Mouse (Mus musculus) lung, embryonic 16.5 days (tissue): ENCODE results near the gene Aox4. TPM values are rescaled to one million over a fixed set of nuclear protein-coding genes. Genes with fewer than 3 reads are reported as not detected.
A peak's percentile ranks its signal among the peaks of the same experiment; 100 is the strongest.

Source experiments
- ATAC-seq: fragments of 200-750 bp; cut with Nextera tagmentation; 2 replicates; pipeline ENCODE4 v1.8.0; 2017; ENCODE audit warnings: low read depth, mild to moderate bottlenecking, moderate library complexity
- H3K27ac ChIP-seq: fragments of 300-500 bp; sonication (generic); 2 replicates; pipeline ENCODE4 v1.5.1; 2014; ENCODE audit warnings: mild to moderate bottlenecking, control low read depth, low read length
- H3K27me3 ChIP-seq: fragments of 300-500 bp; sonication (generic); 2 replicates; pipeline ENCODE4 v1.6.1; 2014; ENCODE audit warnings: low read depth, low read length, mixed read lengths; ENCODE audit not compliant: control insufficient read depth, insufficient read depth
- H3K36me3 ChIP-seq: fragments of 300-500 bp; sonication (generic); 2 replicates; pipeline ENCODE4 v1.6.1; 2014; ENCODE audit warnings: low read length; ENCODE audit not compliant: control insufficient read depth, insufficient read depth
- H3K4me1 ChIP-seq: fragments of 300-500 bp; sonication (generic); replicated peaks from 2 replicates; pipeline ENCODE4 v1.6.1; 2014; ENCODE audit warnings: low read length, mixed read lengths; ENCODE audit not compliant: control insufficient read depth, insufficient read depth
- H3K4me2 ChIP-seq: fragments of 300-500 bp; sonication (generic); 2 replicates; pipeline ENCODE4 v1.6.1; 2014; ENCODE audit warnings: low read depth, low read length, control low read depth
- H3K4me3 ChIP-seq: fragments of 300-500 bp; sonication (generic); 2 replicates; pipeline ENCODE4 v1.5.1; 2014; ENCODE audit warnings: mild to moderate bottlenecking, low read length, control low read depth
- H3K9ac ChIP-seq: fragments of 300-500 bp; sonication (generic); 2 replicates; pipeline ENCODE4 v1.6.1; 2014; ENCODE audit warnings: low read length, control low read depth
- H3K9me3 ChIP-seq: fragments of 300-500 bp; sonication (generic); 2 replicates; pipeline ENCODE4 v1.6.1; 2016; ENCODE audit warnings: low read length; ENCODE audit not compliant: control insufficient read depth
- WGBS: fragments of 180-500 bp; shearing (Covaris S2); extraction: QIAGEN DNeasy Blood & Tissue Kit; methylation state at CpG from one replicate; pipeline ENCODE4 v1.1.7; 2014; 5-methylcytosine and 5-hydroxymethylcytosine counted together
- polyA plus RNA-seq: library from polyadenylated mRNA; unstranded; fragments of >200 nt; fragmentation: Nextera tagmentation; extraction: Ambion mirVana; gene quantifications from 2 replicates; pipeline ENCODE4 v1.2.1, GENCODE M21; 2015

Gene Aox4
- polyA plus RNA-seq, 1 experiment from 2014 or later = 0.05 TPM

- no peak overlapping the region for H3K27ac ChIP-seq
- no peaks in the 10 kb centered on the region for H3K4me1 ChIP-seq
- H3K27me3 ChIP-seq = no peaks in the 10 kb centered on the region
- ATAC-seq = no peak
- H3K9me3 ChIP-seq = no peaks in the 10 kb centered on the region
- H3K9ac ChIP-seq = no peak overlapping the region
- WGBS = 75% methylated on average over 6 of the region's 6 CpGs
- H3K4me2 ChIP-seq = no peak overlapping the region
- no peaks in the 10 kb centered on the region for H3K36me3 ChIP-seq
- no peak overlapping the region for H3K4me3 ChIP-seq
Measured at GRCm38 (mm10) chr1:58303009-58303408, 92.8 kb downstream of the Aox4 start.

- H3K4me2 ChIP-seq = no peak overlapping the region
- WGBS = 72% methylated on average over 4 of the region's 4 CpGs
- no peaks in the 10 kb centered on the region for H3K9me3 ChIP-seq
- no peak overlapping the region for H3K4me3 ChIP-seq
- no peak overlapping the region for H3K27ac ChIP-seq
- H3K36me3 ChIP-seq = no peaks in the 10 kb centered on the region
- no peaks in the 10 kb centered on the region for H3K27me3 ChIP-seq
- no peak overlapping the region for H3K9ac ChIP-seq
- no peaks in the 10 kb centered on the region for H3K4me1 ChIP-seq
- peak; percentile 87 for ATAC-seq
Measured at GRCm38 (mm10) chr1:58303726-58304125, 93.5 kb downstream of the Aox4 start.

- H3K36me3 ChIP-seq = no peaks in the 10 kb centered on the region
- 43% methylated on average over 12 of the region's 12 CpGs for WGBS
- no peaks in the 10 kb centered on the region for H3K27me3 ChIP-seq
- peak; percentile 71 for ATAC-seq
- no peak overlapping the region for H3K9ac ChIP-seq
- peak overlapping the region; percentile 21; the same call in 1 of the 2 replicates for H3K27ac ChIP-seq
- H3K4me3 ChIP-seq = no peak overlapping the region
- no peak overlapping the region for H3K4me2 ChIP-seq
- H3K4me1 ChIP-seq = no peaks in the 10 kb centered on the region
- H3K9me3 ChIP-seq = no peaks in the 10 kb centered on the region
Measured at GRCm38 (mm10) chr1:58304296-58304695, 94.1 kb downstream of the Aox4 start.

DNA sequence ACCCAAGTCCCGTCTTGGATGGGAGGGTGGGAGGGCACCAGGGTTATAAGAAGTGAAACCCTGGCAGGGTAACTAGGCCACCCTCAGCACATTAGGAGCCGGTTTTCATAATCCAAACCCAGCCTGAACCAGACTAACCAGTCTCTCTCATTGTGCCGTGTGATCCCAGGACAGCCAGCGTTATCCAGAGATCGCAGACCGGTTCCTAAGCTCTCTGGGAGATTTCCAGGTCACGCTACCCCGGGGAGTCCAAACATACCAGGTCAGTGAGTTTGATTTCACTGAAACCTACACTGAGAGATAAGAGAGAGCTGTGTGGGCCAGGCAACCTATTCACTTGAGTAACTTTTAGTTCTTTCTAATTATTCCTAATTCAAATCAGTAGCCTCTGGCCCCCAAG is 97.0 kb downstream of the Aox4 start:
- no peaks in the 10 kb centered on the region for H3K9me3 ChIP-seq
- H3K4me1 ChIP-seq = no peaks in the 10 kb centered on the region
- no peak overlapping the region for H3K9ac ChIP-seq
- WGBS = 45% methylated on average over 8 of the region's 8 CpGs
- H3K27ac ChIP-seq = no peak overlapping the region
- no peak overlapping the region for H3K4me2 ChIP-seq
- ATAC-seq = no peak
- H3K4me3 ChIP-seq = no peak overlapping the region
- no peaks in the 10 kb centered on the region for H3K36me3 ChIP-seq
- H3K27me3 ChIP-seq = no peaks in the 10 kb centered on the region

GRCm38 (mm10) chr1:58308594-58308993 is 98.4 kb downstream of the Aox4 start:
- Histone ChIP-seq H3K9ac (no peak overlapping the region), H3K36me3 (no peaks in the 10 kb centered on the region), H3K4me3 (no peak overlapping the region), H3K9me3 (no peaks in the 10 kb centered on the region), H3K27ac (no peak overlapping the region), H3K4me1 (no peaks in the 10 kb centered on the region), H3K27me3 (no peaks in the 10 kb centered on the region), H3K4me2 (no peak overlapping the region)
- WGBS = 90% methylated on average over 8 of the region's 8 CpGs
- ATAC-seq = no peak

DNA sequence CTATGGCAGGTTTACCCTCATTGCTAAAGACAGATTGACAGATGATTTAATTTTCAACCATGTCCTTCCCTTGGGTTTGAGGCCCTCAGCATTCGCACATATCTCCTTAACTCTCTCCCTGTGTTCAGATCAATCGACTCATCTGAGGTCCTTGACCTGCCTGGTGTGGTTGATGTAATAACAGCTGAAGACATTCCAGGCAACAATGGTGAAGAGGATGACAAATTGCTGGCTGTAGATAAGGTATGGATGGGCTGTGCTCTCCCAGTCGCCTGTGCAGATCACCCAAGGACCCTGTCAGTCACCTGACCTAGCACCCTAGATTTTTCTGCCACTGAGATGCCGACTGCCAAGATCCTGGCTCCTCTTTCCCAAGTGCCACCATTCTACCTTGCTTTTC is 99.7 kb downstream of the Aox4 start:
- 34% methylated on average over 4 of the region's 4 CpGs for WGBS

DNA sequence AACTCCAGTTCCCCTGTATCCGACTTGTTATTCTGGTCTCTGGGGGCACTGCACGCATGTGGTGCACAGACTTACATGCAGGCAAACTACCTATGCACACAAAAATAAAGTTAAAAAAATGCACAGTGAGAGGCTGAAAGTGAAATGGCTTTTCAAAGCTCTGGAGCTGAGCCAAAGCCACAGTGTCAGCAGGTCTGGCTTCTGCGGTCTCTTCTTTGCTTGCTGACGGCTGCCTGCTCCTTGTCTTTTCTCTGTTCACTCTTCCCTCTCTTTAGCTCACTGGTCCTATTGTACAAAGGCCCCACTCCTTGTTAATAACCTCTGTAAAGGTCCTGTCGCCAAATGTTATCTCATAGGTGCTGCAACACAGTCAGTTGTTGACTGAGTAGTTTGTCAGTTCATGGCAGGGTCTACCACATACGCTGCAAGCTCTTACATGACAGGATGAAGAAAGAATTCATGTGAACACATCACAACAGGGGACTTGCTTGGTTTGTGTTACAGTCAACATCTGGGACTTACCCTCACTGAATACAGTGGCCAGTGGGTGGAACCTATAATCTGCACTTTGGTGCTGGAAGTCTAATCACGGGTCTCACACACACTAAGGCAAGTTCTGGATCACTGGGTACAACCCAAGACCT is 101.1 kb downstream of the Aox4 start:
- no peak overlapping the region for H3K4me2 ChIP-seq
- 65% methylated on average over 7 of the region's 7 CpGs for whole genome bisulfite sequencing
- ATAC-seq = no peak
- no peak overlapping the region for H3K27ac ChIP-seq
- no peaks in the 10 kb centered on the region for H3K27me3 ChIP-seq
- no peak overlapping the region for H3K9ac ChIP-seq
- no peaks in the 10 kb centered on the region for H3K9me3 ChIP-seq
- no peak overlapping the region for H3K4me3 ChIP-seq
- no peaks in the 10 kb centered on the region for H3K4me1 ChIP-seq
- H3K36me3 ChIP-seq = no peaks in the 10 kb centered on the region

More for the DNA sequence above, 99.7 kb downstream of the Aox4 start:
- Histone ChIP-seq H3K9me3 (no peaks in the 10 kb centered on the region), H3K4me3 (no peak overlapping the region), H3K27ac (no peak overlapping the region), H3K36me3 (no peaks in the 10 kb centered on the region), H3K4me1 (no peaks in the 10 kb centered on the region), H3K9ac (no peak overlapping the region), H3K4me2 (no peak overlapping the region), H3K27me3 (no peaks in the 10 kb centered on the region)
- ATAC-seq = no peak

- H3K4me2 ChIP-seq = no peak overlapping the region
- H3K36me3 ChIP-seq = no peaks in the 10 kb centered on the region
- H3K4me1 ChIP-seq = no peaks in the 10 kb centered on the region
- no peak overlapping the region for H3K9ac ChIP-seq
- no peaks in the 10 kb centered on the region for H3K27me3 ChIP-seq
- H3K4me3 ChIP-seq = no peak overlapping the region
- WGBS = 83% methylated on average over 8 of the region's 8 CpGs
- ATAC-seq = no peak
- no peaks in the 10 kb centered on the region for H3K9me3 ChIP-seq
- H3K27ac ChIP-seq = no peak overlapping the region
Measured at GRCm38 (mm10) chr1:58313173-58313572, 103.0 kb downstream of the Aox4 start.

GRCm38 (mm10) chr1:58315532-58315931 is 105.3 kb downstream of the Aox4 start:
- no peak overlapping the region for H3K4me3 ChIP-seq
- no peaks in the 10 kb centered on the region for H3K27me3 ChIP-seq
- H3K27ac ChIP-seq = no peak overlapping the region
- no peak overlapping the region for H3K4me2 ChIP-seq
- no peaks in the 10 kb centered on the region for H3K4me1 ChIP-seq
- H3K9ac ChIP-seq = no peak overlapping the region
- no peaks in the 10 kb centered on the region for H3K9me3 ChIP-seq
- H3K36me3 ChIP-seq = no peaks in the 10 kb centered on the region
- no peak for ATAC-seq
- WGBS = 73% methylated on average over 6 of the region's 6 CpGs
